Mouse (Mus musculus): ENCODE data around the gene Cdpf1. TPM values are rescaled to one million over a fixed set of nuclear protein-coding genes. Genes with fewer than 3 reads are reported as not detected.

Gene Cdpf1
- polyA plus RNA-seq (2017; shearing (Covaris generic)): 39.9 TPM

DNA sequence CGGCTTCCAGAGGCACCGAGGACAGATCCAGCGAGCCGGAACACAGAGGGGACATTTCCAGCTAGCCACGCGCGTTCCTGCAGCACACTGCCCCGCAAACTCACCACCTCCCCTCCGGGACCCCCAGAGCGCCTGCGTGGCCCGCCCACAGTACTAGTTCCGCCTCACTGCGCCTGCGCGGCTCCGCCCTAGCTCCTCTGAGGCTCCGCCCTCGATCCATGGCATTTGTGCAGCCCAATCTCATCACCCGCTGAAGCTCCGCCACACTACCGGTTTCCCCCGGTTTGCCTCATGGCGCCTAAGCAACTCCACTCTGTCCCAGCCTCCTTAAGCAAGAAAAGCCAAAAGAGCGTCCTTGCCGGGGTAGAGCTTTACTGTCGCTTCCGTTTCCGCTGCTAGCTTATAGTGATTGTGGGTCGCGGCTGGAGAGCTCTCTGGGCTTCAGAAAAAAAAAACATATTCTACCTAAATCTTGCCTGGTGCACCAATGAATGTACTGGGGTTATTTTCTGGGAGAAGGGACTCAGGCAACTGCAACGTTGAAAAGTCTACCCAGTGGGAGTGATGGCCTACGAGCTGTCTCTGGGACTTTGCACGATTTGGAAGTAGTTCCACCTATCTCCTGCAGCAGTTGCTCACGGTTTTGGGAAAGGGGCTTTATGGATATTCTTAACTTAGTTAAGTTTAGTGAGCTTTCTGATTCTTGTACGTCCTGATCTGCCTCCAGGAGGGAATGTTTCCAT, at the start of gene Cdpf1:
Cdpf1 (minus strand) TSS at position 163 of the 743 bp plus-strand sequence.

DNA sequence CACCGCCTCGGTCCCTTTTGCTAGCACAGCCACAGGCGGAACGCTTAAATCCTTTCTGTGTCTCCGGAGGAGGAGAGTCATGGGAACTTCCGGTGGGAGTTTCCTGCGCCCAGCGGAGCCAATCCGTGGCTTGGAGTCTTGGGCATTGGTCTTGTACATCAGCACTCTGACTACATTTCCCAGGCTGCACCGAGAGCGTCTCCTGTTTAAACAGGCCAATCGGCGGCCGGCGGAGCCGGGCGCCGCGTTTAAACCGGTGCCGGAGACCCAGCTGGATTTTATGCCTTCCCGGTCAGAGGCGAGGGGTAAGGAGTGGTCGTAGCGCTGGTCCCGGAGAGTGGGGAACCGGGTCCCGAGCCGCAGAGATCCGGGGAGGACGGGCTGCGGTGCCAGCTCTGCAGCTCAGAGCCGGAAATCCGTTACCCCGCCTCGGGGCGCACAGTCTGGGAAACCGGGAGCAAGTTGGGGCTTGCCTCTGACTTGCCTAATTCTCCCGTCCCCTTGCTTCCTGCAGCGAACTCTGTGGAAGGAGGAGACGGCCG, 48.1 kb upstream of the Cdpf1 start, which contains the start of gene Gtse1:
Gtse1 (plus strand) TSS at position 256 of the 542 bp plus-strand sequence.

DNA sequence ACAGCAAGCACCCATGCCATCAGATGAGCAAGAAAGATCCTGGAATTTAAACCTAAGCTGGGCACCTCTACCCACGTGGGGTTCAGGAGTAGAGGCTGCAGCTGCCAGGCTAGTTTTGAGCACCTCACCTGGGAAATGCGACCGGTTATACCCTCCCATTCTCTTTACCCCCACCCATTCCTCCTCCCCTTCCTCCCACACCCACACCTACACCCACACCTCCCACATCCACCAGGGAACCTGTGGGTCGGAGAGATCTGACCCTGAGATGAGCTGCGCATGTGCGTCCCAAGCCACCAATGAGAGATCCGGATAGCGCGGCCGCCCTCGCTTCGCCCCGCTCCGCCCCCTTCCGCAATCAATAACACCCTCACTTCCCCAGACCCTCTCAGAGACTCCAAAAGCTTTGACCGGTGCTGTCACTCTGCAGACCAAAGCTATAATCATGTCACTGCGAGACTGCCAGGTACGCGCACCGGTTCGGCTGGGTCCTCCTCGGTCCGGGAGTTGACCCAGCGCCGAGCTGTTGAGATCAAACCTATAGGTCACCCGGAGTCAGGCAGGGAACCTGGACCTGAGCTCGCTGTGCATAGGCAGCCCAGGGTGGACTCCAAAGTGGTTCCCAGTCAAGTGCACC, 20.6 kb upstream of the Cdpf1 start, which contains the start of gene Ttc38:
Ttc38 (plus strand) TSS at position 353 of the 637 bp plus-strand sequence.

DNA sequence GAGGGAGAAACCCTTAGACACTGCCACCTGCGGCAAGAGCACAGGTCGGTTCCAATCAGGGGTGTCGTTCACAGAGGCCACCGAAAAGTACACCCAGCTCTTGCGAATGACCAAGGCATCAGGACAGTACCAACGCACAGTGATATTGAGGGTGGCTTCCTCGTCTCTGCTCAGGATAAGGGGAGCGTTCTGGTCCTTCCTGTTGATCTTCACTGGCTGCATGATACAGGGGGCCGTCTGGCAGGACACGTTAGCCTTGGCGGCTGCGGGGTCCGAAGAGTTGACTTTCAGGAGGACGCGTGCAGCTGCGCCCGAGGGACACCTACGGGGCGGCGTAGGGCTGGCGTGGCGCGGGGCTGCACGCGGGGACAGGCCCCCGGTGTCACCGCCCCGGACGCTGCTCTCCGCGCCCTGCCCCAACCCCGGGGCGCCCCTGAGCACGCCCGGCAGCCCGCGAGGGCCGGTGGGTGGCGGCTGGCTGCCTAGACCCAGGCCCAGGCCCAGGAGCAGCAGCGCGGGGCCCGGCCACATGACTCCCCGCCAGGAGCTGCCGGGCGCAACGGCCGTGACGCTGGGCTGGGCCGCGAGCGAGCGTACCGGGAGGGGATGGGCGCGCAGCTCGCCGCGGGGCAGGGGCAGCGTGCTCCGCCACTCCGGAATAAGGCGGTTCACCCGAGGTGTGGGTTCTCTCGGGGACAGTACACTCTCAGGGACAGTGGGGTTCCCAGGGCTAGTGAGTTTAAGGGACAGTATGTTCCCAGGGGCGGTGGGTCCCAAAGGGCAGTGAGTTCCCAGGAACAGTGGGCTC, 9.9 kb upstream of the Cdpf1 start, which contains the start of gene Pkdrej:
Pkdrej (minus strand) TSS at position 532 of the 808 bp plus-strand sequence.

Other genes with a start within 250 kb of the Cdpf1 start
- not detected for gene Wnt7b, start 229.2 kb downstream of the Cdpf1 start, polyA plus RNA-seq (2017; shearing (Covaris generic))
- gene Ppara, start 76.7 kb downstream of the Cdpf1 start, polyA plus RNA-seq (2017; shearing (Covaris generic)): not detected
- gene Pkdrej, start 10.0 kb upstream of the Cdpf1 start, polyA plus RNA-seq (2017; shearing (Covaris generic)): not detected
- 28.6 TPM for gene Ttc38, start 20.6 kb upstream of the Cdpf1 start, polyA plus RNA-seq (2017; shearing (Covaris generic))
- 6.4 TPM for gene Gtse1, start 48.0 kb upstream of the Cdpf1 start, polyA plus RNA-seq (2017; shearing (Covaris generic))
- 59.7 TPM for gene Trmu, start 67.6 kb upstream of the Cdpf1 start, polyA plus RNA-seq (2017; shearing (Covaris generic))
- gene Celsr1, start 222.1 kb upstream of the Cdpf1 start, polyA plus RNA-seq (2017; shearing (Covaris generic)): 1.3 TPM
- gene Gramd4, start 246.0 kb upstream of the Cdpf1 start, polyA plus RNA-seq (2017; shearing (Covaris generic)): 26.3 TPM